7 mouse cellular contexts compared by ENCODE assay signal in the genomic region with DNA sequence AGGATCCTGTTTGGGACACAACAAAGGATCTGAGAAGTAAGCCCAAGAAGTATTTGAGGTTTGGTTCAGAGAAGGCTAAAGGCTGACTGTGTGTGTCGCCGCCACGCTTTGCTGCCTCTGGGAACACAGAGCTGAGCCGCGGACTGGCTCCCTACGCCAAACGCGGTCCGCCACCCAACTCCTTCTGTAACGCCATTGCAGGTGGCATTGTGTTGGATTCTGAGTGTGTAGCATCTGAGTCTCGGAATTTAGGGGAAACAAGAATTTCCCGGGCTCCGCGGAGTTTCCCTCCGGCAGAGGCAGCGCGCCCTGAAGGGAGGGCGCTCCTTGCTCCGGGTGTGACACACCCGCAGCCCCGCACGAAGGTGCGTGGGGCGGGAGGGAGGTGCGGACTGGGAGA. TPM values are rescaled to one million over a fixed set of nuclear protein-coding genes. Genes with fewer than 3 reads are reported as not detected.
DNase-seq lines count a peak whose midpoint lies in the region; ATAC-seq lines count a peak whose summit lies in the region.

No protein-coding gene starts in this region.

- peak overlapping the region; percentile 68 for H3K9ac ChIP-seq in lung, embryonic 15.5 days
- peak overlapping the region; percentile 69 for H3K9ac ChIP-seq in embryonic facial prominence, embryonic 15.5 days
- peak overlapping the region; percentile 70 for H3K9ac ChIP-seq in hindbrain, embryonic 15.5 days
- H3K9ac ChIP-seq in midbrain, embryonic 15.5 days, result peak overlapping the region; percentile 86

- no peak for ATAC-seq in lung, embryonic 15.5 days (ENCODE audit: borderline replicate concordance, extremely low read depth, low FRiP score, low TSS enrichment)
- ATAC-seq in embryonic facial prominence, embryonic 15.5 days (ENCODE audit: insufficient number of reproducible peaks, low FRiP score, low TSS enrichment, low read depth), result no peak
- ATAC-seq in hindbrain, embryonic 15.5 days (ENCODE audit: low FRiP score, low read depth), result no peak
- peak; percentile 6 for ATAC-seq in midbrain, embryonic 15.5 days (replicated peaks)
- ATAC-seq in activated CD4-positive, CD25-positive, alpha-beta regulatory T cell, adult 4 months, result no peak

- H3K36me3 ChIP-seq in lung, embryonic 15.5 days, result no peaks in the 10 kb centered on the region
- H3K36me3 ChIP-seq in embryonic facial prominence, embryonic 15.5 days, result no peaks in the 10 kb centered on the region
- no peaks in the 10 kb centered on the region for H3K36me3 ChIP-seq in hindbrain, embryonic 15.5 days
- no peaks in the 10 kb centered on the region for H3K36me3 ChIP-seq in midbrain, embryonic 15.5 days (replicated peaks)

- no peak for DNase-seq in lung, postnatal 14 days
- DNase-seq in gastrocnemius, adult 8-10 months (ENCODE audit: low spot score in 2 of 2), result no peak

- no peaks in the 10 kb centered on the region for H3K9me3 ChIP-seq in lung, embryonic 15.5 days
- no peaks in the 10 kb centered on the region for H3K9me3 ChIP-seq in embryonic facial prominence, embryonic 15.5 days (replicated peaks)
- H3K9me3 ChIP-seq in hindbrain, embryonic 15.5 days, result no peaks in the 10 kb centered on the region
- H3K9me3 ChIP-seq in midbrain, embryonic 15.5 days, result no peaks in the 10 kb centered on the region

- peak overlapping the region; percentile 79 for H3K27ac ChIP-seq in lung, embryonic 15.5 days
- peak overlapping the region; percentile 87 for H3K27ac ChIP-seq in embryonic facial prominence, embryonic 15.5 days (replicated peaks)
- H3K27ac ChIP-seq in hindbrain, embryonic 15.5 days (replicated peaks), result peak overlapping the region; percentile 92
- peak overlapping the region; percentile 81 for H3K27ac ChIP-seq in midbrain, embryonic 15.5 days

- H3K27me3 ChIP-seq in lung, embryonic 15.5 days, result peaks cover 18% of the 10 kb centered on the region
- H3K27me3 ChIP-seq in embryonic facial prominence, embryonic 15.5 days, result 0 out of 2 replicates have a peak, but pooled peaks cover 12% of the 10 kb centered on the region
- peaks cover 13% of the 10 kb centered on the region; the same call in 1 of the 2 replicates for H3K27me3 ChIP-seq in hindbrain, embryonic 15.5 days
- H3K27me3 ChIP-seq in midbrain, embryonic 15.5 days (replicated peaks), result peaks cover 19% of the 10 kb centered on the region; the same call in 1 of the 2 replicates

- peaks cover 46% of the 10 kb centered on the region for H3K4me1 ChIP-seq in lung, embryonic 15.5 days
- H3K4me1 ChIP-seq in embryonic facial prominence, embryonic 15.5 days, result peaks cover 40% of the 10 kb centered on the region
- peaks cover 39% of the 10 kb centered on the region for H3K4me1 ChIP-seq in hindbrain, embryonic 15.5 days (replicated peaks)
- H3K4me1 ChIP-seq in midbrain, embryonic 15.5 days, result peaks cover 32% of the 10 kb centered on the region

- peak overlapping the region; percentile 63 for H3K4me3 ChIP-seq in lung, embryonic 15.5 days
- peak overlapping the region; percentile 67 for H3K4me3 ChIP-seq in embryonic facial prominence, embryonic 15.5 days (replicated peaks)
- H3K4me3 ChIP-seq in hindbrain, embryonic 15.5 days, result peak overlapping the region; percentile 87
- peak overlapping the region; percentile 81 for H3K4me3 ChIP-seq in midbrain, embryonic 15.5 days

- H3K4me2 ChIP-seq in lung, embryonic 15.5 days, result peak overlapping the region; percentile 96
- H3K4me2 ChIP-seq in embryonic facial prominence, embryonic 15.5 days (replicated peaks), result peak overlapping the region; percentile 96
- H3K4me2 ChIP-seq in hindbrain, embryonic 15.5 days, result peak overlapping the region; percentile 98
- H3K4me2 ChIP-seq in midbrain, embryonic 15.5 days, result peak overlapping the region; percentile 89

- under 1% methylated on average over 25 of the region's 25 CpGs for WGBS in lung, embryonic 15.5 days
- under 1% methylated on average over 25 of the region's 25 CpGs for WGBS in embryonic facial prominence, embryonic 15.5 days
- WGBS in hindbrain, embryonic 15.5 days, result 0% methylated on average over 25 of the region's 25 CpGs
- 0% methylated on average over 25 of the region's 25 CpGs for WGBS in midbrain, embryonic 15.5 days

RNA-seq across cellular contexts. Expression of gene Nrp2, which starts 0.3 kb away (rescaled TPM):
- polyA plus RNA-seq in lung, embryonic 15.5 days (2015; fragmentation: Nextera tagmentation; extraction: Ambion mirVana), result 11.5 and 12.4 TPM in 2 replicates
- 49.9 and 50.0 TPM in 2 replicates for polyA plus RNA-seq in embryonic facial prominence, embryonic 15.5 days (2015; fragmentation: Nextera tagmentation; extraction: Ambion mirVana)
- polyA plus RNA-seq in hindbrain, embryonic 15.5 days (2015; fragmentation: Nextera tagmentation; extraction: Ambion mirVana), result 28.8 and 31.5 TPM in 2 replicates
- 24.0 and 25.5 TPM in 2 replicates for polyA plus RNA-seq in midbrain, embryonic 15.5 days (2015; fragmentation: Nextera tagmentation; extraction: Ambion mirVana)
- total RNA-seq in gastrocnemius, adult 8-10 months (2022), result 1 to 10 TPM; 3.3 to 4.3 (median 4.1) TPM
- polyA plus RNA-seq in activated CD4-positive, CD25-positive, alpha-beta regulatory T cell, adult 4 months (2017; shearing (Covaris generic)), result under 1 TPM in 1 of 2 experiments, not detected in 1; 0.19 TPM

Comparison
In these comparisons a context has a peak if more than half of its experiments do, and no peak if none do; other contexts are left out.
1. RNA of gene Nrp2, which starts 0.3 kb away (polyA plus RNA-seq): 49.9 to 50.0 TPM in embryonic facial prominence, embryonic 15.5 days, 28.8 to 31.5 TPM in hindbrain, embryonic 15.5 days, 24.0 to 25.5 TPM in midbrain, embryonic 15.5 days and 11.5 to 12.4 TPM in lung, embryonic 15.5 days; 0.19 TPM in activated CD4-positive, CD25-positive, alpha-beta regulatory T cell, adult 4 months; every median in the first group is over 10 times any median in the second.
2. Peak in every context shown above with its lines, with median percentiles within 50 percentile points of each other: H3K27ac ChIP-seq, H3K4me2 ChIP-seq, H3K4me3 ChIP-seq and H3K9ac ChIP-seq.